In the genomic region with DNA sequence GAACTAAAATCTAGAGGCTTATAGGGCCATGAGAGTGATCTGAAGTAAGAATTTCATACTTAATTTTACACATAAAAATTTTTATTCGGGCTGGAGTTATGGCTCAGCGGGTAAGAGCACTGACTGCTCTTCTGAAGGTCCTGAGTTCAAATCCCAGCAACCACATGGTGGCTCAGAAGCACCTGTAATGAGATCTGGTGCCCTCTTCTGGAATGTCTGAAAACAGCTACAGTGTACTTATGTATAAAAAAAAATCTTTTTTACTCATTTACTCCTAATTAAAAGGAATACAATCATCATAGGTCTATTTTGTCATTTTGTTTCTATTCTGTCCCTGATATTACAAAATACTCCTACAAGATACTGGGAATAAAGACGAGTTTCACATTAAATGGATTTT, we compare ENCODE assay signal across 23 mouse cellular contexts. TPM values are rescaled to one million over a fixed set of nuclear protein-coding genes. Genes with fewer than 3 reads are reported as not detected.
DNase-seq lines count a peak whose midpoint lies in the region; ATAC-seq and TF ChIP-seq lines count a peak whose summit lies in the region.
"Had no signal": no experiment of that assay in that cellular context is flagged by ENCODE, and none has a peak within 500 bp of the region (broad histone marks: within the 10 kb centered on the region; RNA-seq: fewer than 3 reads in every experiment).

No protein-coding gene starts in this region.

- TF ChIP-seq RAD21 in MEL (IDR thresholded peaks at IDR 0.05; ENCODE audit: low read depth, low read length), result peak; percentile 25

- no peaks in the 10 kb centered on the region for H3K9me3 ChIP-seq in lung, postnatal 0 days (ENCODE audit: low read length)
- H3K9me3 ChIP-seq in MEL (replicated peaks; ENCODE audit: insufficient read depth, low read length), result no peaks in the 10 kb centered on the region
- H3K9me3 ChIP-seq in stomach, postnatal 0 days (ENCODE audit: control insufficient read depth, low read length), result no peaks in the 10 kb centered on the region
- H3K9me3 ChIP-seq: forebrain, embryonic 12.5 days had no signal

- WGBS in heart, adult 2 months, result 93% methylated on average over 3 of the region's 3 CpGs
- 90% methylated on average over 3 of the region's 3 CpGs for WGBS in lung, postnatal 0 days
- WGBS in stomach, postnatal 0 days, result 92% methylated on average over 3 of the region's 3 CpGs

- no peak for TF ChIP-seq EP300 in heart, adult 2 months (IDR thresholded peaks at IDR 0.05; ENCODE audit: insufficient read depth, low read depth, low read length)
- no peak for TF ChIP-seq EP300 in lung, postnatal 0 days (IDR thresholded peaks at IDR 0.05)
- no peak for TF ChIP-seq EP300 in MEL (IDR thresholded peaks at IDR 0.05; ENCODE audit: low read depth in 1 of 2, low read length in 2 of 2)
- no peak for TF ChIP-seq EP300 in stomach, postnatal 0 days (optimal IDR thresholded peaks at IDR 0.05)

- no peak overlapping the region for H3K4me3 ChIP-seq in heart, adult 2 months
- no peak overlapping the region for H3K4me3 ChIP-seq in lung, postnatal 0 days (ENCODE audit: low read depth, low read length)
- no peak overlapping the region for H3K4me3 ChIP-seq in MEL (ENCODE audit: control insufficient read depth in 1 of 2, insufficient read depth in 1 of 2, low read depth in 2 of 2, low read length in 2 of 2)
- no peak overlapping the region for H3K4me3 ChIP-seq in stomach, postnatal 0 days (ENCODE audit: low read depth, low read length)
- H3K4me3 ChIP-seq: forebrain, embryonic 12.5 days had no signal

- H3K4me2 ChIP-seq in lung, postnatal 0 days (replicated peaks; ENCODE audit: low read depth, low read length), result no peak overlapping the region
- no peak overlapping the region for H3K4me2 ChIP-seq in stomach, postnatal 0 days (replicated peaks; ENCODE audit: low read depth)
- H3K4me2 ChIP-seq: forebrain, embryonic 12.5 days; heart, embryonic 11.5 days had no signal

- intact Hi-C loops in heart, adult 2 months (cut with DNase I), result no loop called here

- peak; percentile 55 for TF ChIP-seq CTCF in heart, adult 2 months (IDR thresholded peaks at IDR 0.05)
- peak; percentile 12; the same call in 1 of the 2 replicates for TF ChIP-seq CTCF in lung, postnatal 0 days (IDR thresholded peaks at IDR 0.05)
- peak in 2 of 3 experiments; percentile 17 to 44; a peak in 3 of 6 replicates for TF ChIP-seq CTCF in MEL (IDR thresholded peaks at IDR 0.05 in 2 of 3, conservative IDR thresholded peaks at IDR 0.05 in 1 of 3; ENCODE audit: control insufficient read depth in 1 of 3, insufficient read depth in 1 of 3, low read depth in 2 of 3, low read length in 3 of 3, poor library complexity in 1 of 3, severe bottlenecking in 1 of 3)
- peak; percentile 22 for TF ChIP-seq CTCF in stomach, postnatal 0 days (IDR thresholded peaks at IDR 0.05; ENCODE audit: low read depth)

- H3K27ac ChIP-seq in heart, adult 2 months, result no peak overlapping the region
- no peak overlapping the region for H3K27ac ChIP-seq in lung, postnatal 0 days (ENCODE audit: low read length)
- no peak overlapping the region for H3K27ac ChIP-seq in MEL (ENCODE audit: control insufficient read depth, low read depth, low read length)
- no peak overlapping the region for H3K27ac ChIP-seq in stomach, postnatal 0 days (replicated peaks)
- H3K27ac ChIP-seq: forebrain, embryonic 12.5 days had no signal

- no peaks in the 10 kb centered on the region for H3K4me1 ChIP-seq in heart, adult 2 months (ENCODE audit: control insufficient read depth, insufficient read depth, low read length)
- H3K4me1 ChIP-seq in lung, postnatal 0 days (ENCODE audit: insufficient read depth, low read depth, low read length), result no peaks in the 10 kb centered on the region
- peaks cover 7 to 11% of the 10 kb centered on the region in 2 experiments for H3K4me1 ChIP-seq in MEL (ENCODE audit: control insufficient read depth in 1 of 2, insufficient read depth in 2 of 2, low read length in 2 of 2)
- no peaks in the 10 kb centered on the region for H3K4me1 ChIP-seq in stomach, postnatal 0 days (replicated peaks; ENCODE audit: control insufficient read depth, insufficient read depth)
- H3K4me1 ChIP-seq: forebrain, embryonic 12.5 days had no signal

- no peak for ATAC-seq in lung, postnatal 0 days
- ATAC-seq in stomach, postnatal 0 days (ENCODE audit: low FRiP score, low TSS enrichment), result no peak
- ATAC-seq: hindbrain, embryonic 16.5 days; intestine, embryonic 16.5 days had no signal

- no peaks in the 10 kb centered on the region for H3K79me2 ChIP-seq in heart, adult 2 months (replicated peaks; ENCODE audit: control insufficient read depth, insufficient read depth, low read length)
- H3K79me2 ChIP-seq in MEL (ENCODE audit: control insufficient read depth, insufficient read depth, low read length, poor library complexity), result no peaks in the 10 kb centered on the region

- no peak for TF ChIP-seq POLR2A in heart, adult 2 months (IDR thresholded peaks at IDR 0.05; ENCODE audit: insufficient read depth, low read depth, low read length)
- TF ChIP-seq POLR2A in MEL (IDR thresholded peaks at IDR 0.05; ENCODE audit: control insufficient read depth in 1 of 2, insufficient read depth in 1 of 2, low read depth in 1 of 2, low read length in 2 of 2, poor library complexity in 1 of 2), result no peak

- no peaks in the 10 kb centered on the region for H3K36me3 ChIP-seq in heart, adult 2 months (ENCODE audit: control insufficient read depth, insufficient read depth, low read length)
- no peaks in the 10 kb centered on the region for H3K36me3 ChIP-seq in lung, postnatal 0 days (ENCODE audit: insufficient read depth, low read length)
- H3K36me3 ChIP-seq in MEL (ENCODE audit: control insufficient read depth in 1 of 2, insufficient read depth in 2 of 2, low read length in 2 of 2), result peaks cover 0 to 8% of the 10 kb centered on the region in 2 experiments; a peak in 2 of 4 replicates
- no peaks in the 10 kb centered on the region for H3K36me3 ChIP-seq in stomach, postnatal 0 days (ENCODE audit: control insufficient read depth, insufficient read depth, low read length)
- H3K36me3 ChIP-seq: forebrain, embryonic 12.5 days had no signal

- no peaks in the 10 kb centered on the region for H3K27me3 ChIP-seq in heart, adult 2 months (ENCODE audit: control insufficient read depth, insufficient read depth, low read length)
- no peaks in the 10 kb centered on the region for H3K27me3 ChIP-seq in lung, postnatal 0 days (replicated peaks; ENCODE audit: insufficient read depth, low read length)
- no peaks in the 10 kb centered on the region for H3K27me3 ChIP-seq in MEL (ENCODE audit: control insufficient read depth in 1 of 2, insufficient read depth in 2 of 2, low read length in 2 of 2)
- H3K27me3 ChIP-seq in stomach, postnatal 0 days (ENCODE audit: control insufficient read depth, insufficient read depth, low read length), result no peaks in the 10 kb centered on the region
- H3K27me3 ChIP-seq: forebrain, embryonic 12.5 days had no signal

- DNase-seq in heart, adult 2 months, result no peak
- no peak for DNase-seq in heart, adult 9 months (ENCODE audit: low spot score in 2 of 2)
- no peak for DNase-seq in lung, postnatal 0 days (ENCODE audit: low spot score)
- no peak for DNase-seq in lung, postnatal 25 days (ENCODE audit: low spot score)
- DNase-seq in MEL (ENCODE audit: low read depth, low spot score), result peak; percentile 37
- DNase-seq in stomach, postnatal 0 days (ENCODE audit: low spot score), result no peak
- DNase-seq in cerebellum, postnatal 25 days, result no peak
- DNase-seq: B cell, adult 2 months; cerebellum, adult 11 months; cerebellum, adult 9-11 months; kidney, adult 9 months; kidney, postnatal 4 days; lung, adult 18-20 months; lung, postnatal 4 days; midbrain, embryonic 14.5 days; right cerebral cortex, postnatal 25 days; thymus, postnatal 4 days had no signal

- no peak overlapping the region for H3K9ac ChIP-seq in heart, adult 2 months (ENCODE audit: low read depth, low read length)
- H3K9ac ChIP-seq in lung, postnatal 0 days (replicated peaks; ENCODE audit: low read depth), result no peak overlapping the region
- no peak overlapping the region for H3K9ac ChIP-seq in MEL (ENCODE audit: control insufficient read depth, low read depth, low read length, poor library complexity, severe bottlenecking)
- no peak overlapping the region for H3K9ac ChIP-seq in stomach, postnatal 0 days (ENCODE audit: low read length)
- H3K9ac ChIP-seq: forebrain, embryonic 12.5 days had no signal

TF ChIP-seq in MEL, 35 proteins besides CTCF, POLR2A, EP300 and RAD21:
- TF ChIP-seq HCFC1 (IDR thresholded peaks at IDR 0.05; ENCODE audit: low read depth, low read length) (no peak), MYC (IDR thresholded peaks at IDR 0.05; ENCODE audit: low read depth, low read length) (0 out of 2 replicates have a peak, but pooled peaks have one; percentile 55), ZNF384 (IDR thresholded peaks at IDR 0.05; ENCODE audit: low read depth, low read length) (peak; percentile 67), SMC3 (IDR thresholded peaks at IDR 0.05; ENCODE audit: low read depth, low read length) (peak; percentile 29; the same call in 1 of the 2 replicates)
TF ChIP-seq in MEL: peak in this region for 3.

RNA-seq across cellular contexts. Expression of gene Poln, which starts 21.7 kb away (rescaled TPM):
- 1 to 10 TPM; 7.0 TPM for total RNA-seq in heart, adult 2 months (2021)
- polyA plus RNA-seq in heart, adult 2 months (2012; rRNA removed), result 3.4 and 4.3 TPM in 2 replicates
- polyA plus RNA-seq in lung, postnatal 0 days (2015; fragmentation: Nextera tagmentation; extraction: Ambion mirVana), result 0.63 and 0.99 TPM in 2 replicates
- 0.50 and 0.88 TPM in 2 replicates for total RNA-seq in MEL (2012; rRNA removed)
- polyA plus RNA-seq in MEL (2012; ENCODE audit: insufficient read depth in 1 of 2, insufficient read length in 2 of 2, low read depth in 1 of 2, low replicate concordance in 2 of 2, missing spikeins in 1 of 2), result 1 to 10 TPM in 1 of 2 experiments, not detected in 1; 1.0 TPM
- 0.07 and 0.19 TPM in 2 replicates for polyA plus RNA-seq in stomach, postnatal 0 days (2015; fragmentation: Nextera tagmentation; extraction: Ambion mirVana)
- total RNA-seq: hematopoietic stem cell, adult 5-6 weeks; liver, adult 2 months had no signal
- polyA plus RNA-seq: liver, adult 2 months had no signal

RNA-seq across cellular contexts. Expression of gene Haus3, which starts 21.8 kb away (rescaled TPM):
- total RNA-seq in heart, adult 2 months (2021), result 1 to 10 TPM; 3.2 to 4.8 TPM
- 0.92 and 1.8 TPM in 2 replicates for polyA plus RNA-seq in heart, adult 2 months (2012; rRNA removed)
- polyA plus RNA-seq in lung, postnatal 0 days (2015; fragmentation: Nextera tagmentation; extraction: Ambion mirVana), result 8.2 and 8.6 TPM in 2 replicates
- 54.0 and 58.1 TPM in 2 replicates for total RNA-seq in MEL (2012; rRNA removed)
- polyA plus RNA-seq in MEL (2012; ENCODE audit: insufficient read depth in 1 of 2, insufficient read length in 2 of 2, low read depth in 1 of 2, low replicate concordance in 2 of 2, missing spikeins in 1 of 2), result 100 to 1,000 TPM in 1 of 2 experiments, 10 to 100 TPM in 1; 52.6 to 184 TPM
- 10.8 and 12.3 TPM in 2 replicates for polyA plus RNA-seq in stomach, postnatal 0 days (2015; fragmentation: Nextera tagmentation; extraction: Ambion mirVana)

RNA-seq across cellular contexts. Expression of gene Mxd4, which starts 40.0 kb away (rescaled TPM):
- 10 to 100 TPM; 63.3 to 71.4 TPM for total RNA-seq in heart, adult 2 months (2021)
- 78.1 and 89.8 TPM in 2 replicates for polyA plus RNA-seq in heart, adult 2 months (2012; rRNA removed)
- 65.1 and 68.2 TPM in 2 replicates for polyA plus RNA-seq in lung, postnatal 0 days (2015; fragmentation: Nextera tagmentation; extraction: Ambion mirVana)
- 5.9 and 9.7 TPM in 2 replicates for total RNA-seq in MEL (2012; rRNA removed)
- 10 to 100 TPM in 1 of 2 experiments, not detected in 1; 13.3 TPM for polyA plus RNA-seq in MEL (2012; ENCODE audit: insufficient read depth in 1 of 2, insufficient read length in 2 of 2, low read depth in 1 of 2, low replicate concordance in 2 of 2, missing spikeins in 1 of 2)
- 20.1 and 21.2 TPM in 2 replicates for polyA plus RNA-seq in stomach, postnatal 0 days (2015; fragmentation: Nextera tagmentation; extraction: Ambion mirVana)
